Mouse (Mus musculus) liver, adult 2 months (tissue): ENCODE measurements around the gene Lgr6.

Experiments
- CTCF ChIP-seq: fragments of 200-500 bp; IDR thresholded peaks from 2 replicates; pipeline ENCODE4 v1.5.1; 2011; ENCODE audit warnings: low read depth, low read length, control low read depth
- POLR2A ChIP-seq: fragments of 200-500 bp; IDR thresholded peaks from 2 replicates; pipeline ENCODE4 v1.6.1; 2011; ENCODE audit warnings: low read length, control low read depth; ENCODE audit not compliant: insufficient read depth; ENCODE audit errors: extremely low read depth

DNA sequence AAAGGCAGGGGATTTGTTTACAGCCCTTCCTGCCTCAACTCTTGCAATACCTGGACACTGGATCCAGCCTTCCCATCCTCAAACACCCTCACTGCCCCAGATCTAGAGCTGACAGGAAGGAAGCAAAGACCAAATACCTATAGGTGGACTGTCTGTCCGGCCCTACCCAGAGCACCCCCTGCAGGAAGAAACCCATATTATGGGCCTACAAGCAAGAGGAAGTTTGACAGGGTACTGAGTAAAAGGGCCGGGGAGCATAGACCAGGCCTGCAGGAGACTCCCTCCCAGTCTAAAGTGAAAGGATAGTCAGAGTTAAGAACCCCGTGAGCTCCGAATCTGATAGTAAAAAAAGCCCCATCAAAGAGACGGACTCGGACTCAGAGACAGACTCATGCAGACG is 10.4 kb downstream of the Lgr6 start:
- TF ChIP-seq CTCF, result no peak
- no peak for TF ChIP-seq POLR2A
